Mouse (Mus musculus) gastrocnemius, adult 18-20 months (tissue): ENCODE data around the gene Spo11. TPM values are rescaled to one million over a fixed set of nuclear protein-coding genes. Genes with fewer than 3 reads are reported as not detected.

ENCODE experiments used
- DNase-seq: peaks from one replicate; pipeline ENCODE4 v3.0.0; 2021; ENCODE audit warnings: low spot score
- long read RNA-seq, 2 experiments: library from polyadenylated mRNA; stranded (forward); transcript quantifications; one replicate each; pipeline ENCODE4 v2.0.0; 2021
- total RNA-seq, 2 experiments: library from RNA; stranded (reverse); gene quantifications; 2 replicates each; pipeline ENCODE4 v1.2.3; 2021

The Spo11 gene
- not detected for total RNA-seq
- long read RNA-seq, experiment 1 = 0 reads
- long read RNA-seq, experiment 2 = 0 reads

DNA sequence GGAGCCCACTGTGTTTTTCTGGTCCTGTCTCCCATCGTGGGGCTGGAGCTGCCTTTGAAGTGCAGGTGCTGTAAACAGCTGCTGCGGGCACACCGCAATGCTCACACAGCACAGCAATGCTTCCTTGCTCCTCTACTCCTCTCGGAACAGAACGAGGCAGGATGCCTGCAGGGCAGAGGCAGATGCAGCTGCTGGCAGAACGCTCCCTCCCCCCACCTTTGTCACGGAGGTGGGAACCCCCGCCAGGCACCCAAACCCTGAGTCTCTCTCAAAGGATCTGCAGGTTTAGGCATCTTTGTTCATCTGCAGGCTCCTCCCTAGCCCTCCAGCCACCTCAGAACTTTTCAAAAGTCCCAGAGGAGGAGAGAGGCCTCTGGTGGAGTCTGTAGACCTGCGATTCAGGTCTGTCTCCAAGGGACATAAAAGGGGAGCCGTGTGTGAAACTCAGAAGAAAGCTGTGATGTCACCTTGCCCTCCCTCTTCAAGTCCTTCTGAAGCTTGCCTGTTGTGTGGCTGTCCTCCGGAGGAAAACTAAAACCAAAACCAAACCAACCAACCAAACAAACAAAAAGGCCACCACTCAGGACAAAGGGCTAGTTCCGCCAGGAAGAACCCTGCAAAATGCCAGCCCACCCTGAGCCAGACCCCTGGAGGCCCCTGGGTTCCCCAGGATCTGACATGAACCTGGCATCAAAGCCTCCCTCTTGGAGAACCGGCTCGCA, at the start of gene Spo11:
Gene Spo11 (plus strand): TSS at position 292 of the 722 bp plus-strand sequence.
- DNase-seq = no peak

- no peak for DNase-seq
Observed at GRCm38 (mm10) chr2:172929905-172930436, 47.5 kb upstream of the Spo11 start.

DNA sequence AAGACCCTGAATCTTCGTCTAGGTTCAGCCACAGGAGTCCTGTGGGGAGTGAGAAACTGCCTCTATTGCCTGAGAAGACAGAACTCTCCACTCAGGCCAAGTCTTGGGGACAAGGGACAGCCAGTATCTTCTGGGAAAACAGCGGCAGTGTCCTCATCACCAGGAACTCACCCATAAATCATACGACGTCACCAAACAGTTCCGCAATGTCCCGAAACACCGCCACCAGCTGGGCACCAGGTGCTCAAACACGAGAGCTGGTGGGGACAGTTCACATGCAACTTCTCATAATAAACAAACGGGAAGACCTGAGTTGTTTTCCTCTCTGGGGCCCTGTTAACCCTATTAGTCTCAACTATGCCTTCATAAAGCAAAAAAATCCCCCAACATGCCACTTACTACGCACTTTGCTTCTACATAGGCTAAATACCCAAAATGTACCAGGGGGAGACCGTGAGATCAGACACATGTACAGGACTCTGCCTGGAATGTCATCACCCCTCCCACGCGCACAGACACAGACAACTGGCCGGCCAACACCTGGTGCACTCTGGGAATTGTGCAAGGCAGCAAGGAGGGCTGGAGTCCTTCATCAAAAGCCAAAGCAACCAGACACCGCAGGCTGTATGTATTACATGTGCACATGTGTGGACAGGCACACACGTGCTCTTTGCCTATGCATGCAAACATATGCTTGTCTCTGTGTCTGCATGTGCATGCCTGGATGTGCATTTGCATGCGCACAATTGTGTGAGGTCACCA, 46.2 kb upstream of the Spo11 start:
- no peak for DNase-seq

DNA sequence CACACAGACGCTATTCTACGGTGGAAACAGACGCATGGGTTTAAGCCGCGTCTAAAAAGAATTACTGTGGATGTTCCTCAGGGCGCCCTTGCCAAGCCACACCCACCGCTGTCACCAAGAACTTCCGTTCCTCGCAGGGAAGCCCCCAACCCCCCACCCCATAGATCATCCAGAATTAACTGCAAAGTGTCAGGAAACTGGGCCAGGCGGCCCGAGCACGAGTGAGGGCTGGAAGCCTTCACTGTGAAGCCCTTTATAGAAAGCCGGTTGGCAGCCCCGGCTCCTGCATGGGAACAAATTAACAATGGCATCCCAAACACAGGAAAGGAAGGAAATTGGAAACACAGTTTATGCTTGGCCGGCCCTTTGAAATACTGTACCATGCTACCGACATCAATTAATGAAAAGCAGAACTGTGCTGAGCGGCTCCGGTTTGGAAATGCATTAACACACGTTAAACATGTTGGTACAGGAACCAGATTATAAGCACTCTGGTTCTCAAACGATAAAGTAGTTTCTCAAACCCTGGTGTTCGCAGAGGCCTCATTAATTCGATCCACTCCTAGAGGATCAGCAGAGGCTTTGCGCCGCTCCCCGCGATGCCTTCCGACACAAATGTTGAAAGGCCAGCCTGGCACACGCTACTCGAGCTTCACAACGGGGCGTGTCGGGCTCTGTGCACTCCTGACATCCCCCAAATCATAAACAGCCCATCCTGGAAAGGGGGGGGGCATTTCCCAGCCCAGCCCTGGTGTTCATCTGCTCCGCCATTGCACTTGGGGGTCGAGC, 43.7 kb upstream of the Spo11 start:
- no peak for DNase-seq

DNA sequence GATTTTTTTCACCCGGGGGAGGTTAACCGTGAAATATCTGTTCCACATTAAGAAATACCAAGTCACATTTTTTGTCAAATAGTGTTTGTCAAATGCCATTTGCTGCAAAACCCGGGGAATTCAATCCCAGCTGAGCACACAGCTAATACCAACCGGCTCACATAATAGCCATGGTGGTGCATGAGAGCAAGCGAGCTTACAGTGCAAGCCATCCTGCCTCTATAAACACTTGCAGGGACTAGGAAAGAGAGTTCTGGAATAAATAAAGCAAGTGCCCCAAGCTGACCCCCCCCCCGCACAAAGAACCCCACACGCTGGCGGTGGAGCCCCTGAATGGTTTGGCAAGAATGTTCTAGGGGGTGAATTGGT, 43.1 kb upstream of the Spo11 start:
- no peak for DNase-seq

DNA sequence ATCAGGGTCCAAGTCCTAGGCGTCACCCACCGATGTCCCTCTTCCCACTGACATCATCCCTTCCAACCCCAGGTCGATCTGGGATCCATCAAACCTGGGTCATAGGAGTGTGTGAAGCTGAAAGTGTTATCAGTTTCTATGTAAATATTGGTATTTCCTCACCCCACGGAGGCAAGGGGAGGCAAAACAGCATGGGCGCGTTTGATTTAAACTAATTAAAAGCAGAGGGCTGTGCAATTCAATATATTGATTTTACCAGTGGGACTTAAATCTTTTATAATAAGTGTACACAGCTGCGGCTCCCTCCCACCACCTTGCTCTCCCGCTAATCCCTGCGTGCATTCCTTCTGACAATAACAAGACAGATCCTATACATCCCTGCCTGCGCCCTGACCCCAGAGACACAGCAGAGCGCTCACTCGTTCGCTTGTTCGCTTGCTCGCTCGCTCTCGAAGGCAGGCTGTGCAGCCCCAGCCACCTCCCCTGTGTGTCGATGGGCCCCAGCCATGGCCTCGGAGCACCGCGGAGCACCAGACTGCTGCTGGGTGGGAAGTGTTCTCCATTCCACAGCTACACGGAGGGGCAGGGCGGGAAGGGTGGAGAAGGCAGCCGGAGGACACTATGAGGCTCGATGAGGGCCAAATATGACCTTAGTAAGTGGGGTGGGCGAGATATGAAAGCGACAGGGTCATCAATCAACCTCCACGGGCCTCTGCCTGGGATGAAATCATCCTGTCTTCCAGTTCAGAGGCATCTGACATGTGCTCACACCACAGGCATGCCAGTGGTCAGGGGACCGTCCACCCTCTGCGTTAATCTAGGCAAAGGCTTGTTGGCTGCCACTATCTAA, 42.4 kb upstream of the Spo11 start:
- no peak for DNase-seq

DNA sequence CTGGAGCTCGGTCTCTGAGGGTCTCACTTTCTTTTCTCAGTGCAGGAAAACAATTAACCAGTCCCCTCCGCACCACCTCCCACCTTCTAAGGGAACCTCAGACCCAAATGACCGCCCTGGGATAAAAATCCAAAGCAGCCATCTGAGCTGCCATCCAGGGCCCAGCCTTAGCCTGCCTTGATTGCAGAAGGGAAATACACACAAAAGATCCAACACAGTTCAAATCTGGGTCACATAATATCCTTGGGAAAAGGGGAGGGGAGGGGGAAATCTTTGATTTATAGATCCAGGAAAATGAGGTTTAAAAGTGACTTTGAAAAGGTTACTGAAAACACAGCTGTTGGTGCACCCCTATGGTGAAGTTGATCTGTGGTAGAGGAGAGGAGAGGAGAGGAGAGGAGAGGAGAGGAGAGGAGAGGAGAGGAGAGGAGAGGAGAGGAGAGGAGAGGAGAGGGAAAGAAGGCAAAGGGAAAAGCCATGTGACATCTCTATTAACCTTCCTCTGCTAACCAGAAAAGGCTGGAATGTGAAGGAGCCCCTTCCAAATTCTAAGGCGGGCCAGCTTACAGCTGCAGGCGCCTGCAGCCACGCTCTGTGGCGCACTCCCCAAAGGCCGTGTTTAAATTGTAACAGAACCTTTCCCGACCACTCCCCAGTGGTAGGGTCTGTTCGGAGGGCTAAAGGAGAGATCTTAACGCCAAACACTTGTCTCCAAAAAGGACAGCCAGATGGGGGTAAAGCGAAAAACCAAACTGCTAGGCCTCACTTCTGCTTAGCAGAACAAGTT, 41.5 kb upstream of the Spo11 start:
- no peak for DNase-seq

DNA sequence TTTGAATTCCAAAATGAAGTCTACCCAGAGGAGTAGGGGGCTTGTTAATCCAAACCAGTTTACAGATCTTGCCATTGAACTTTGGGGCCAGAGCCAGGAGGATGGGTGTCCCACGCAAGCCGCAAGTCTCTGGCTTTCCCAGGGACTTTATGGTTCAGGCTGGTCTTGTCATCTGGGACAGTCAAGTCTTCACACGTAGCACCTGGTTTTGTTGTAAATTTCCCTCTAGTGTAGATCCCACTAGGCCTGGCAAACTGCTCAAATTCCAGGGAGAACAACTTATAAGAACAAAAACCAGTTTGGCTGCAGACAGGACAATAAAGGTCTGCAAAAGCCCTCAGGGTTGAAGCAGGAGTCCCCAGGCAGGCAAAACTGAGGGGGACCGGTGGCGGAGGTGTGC, 40.7 kb upstream of the Spo11 start:
- DNase-seq = no peak

DNA sequence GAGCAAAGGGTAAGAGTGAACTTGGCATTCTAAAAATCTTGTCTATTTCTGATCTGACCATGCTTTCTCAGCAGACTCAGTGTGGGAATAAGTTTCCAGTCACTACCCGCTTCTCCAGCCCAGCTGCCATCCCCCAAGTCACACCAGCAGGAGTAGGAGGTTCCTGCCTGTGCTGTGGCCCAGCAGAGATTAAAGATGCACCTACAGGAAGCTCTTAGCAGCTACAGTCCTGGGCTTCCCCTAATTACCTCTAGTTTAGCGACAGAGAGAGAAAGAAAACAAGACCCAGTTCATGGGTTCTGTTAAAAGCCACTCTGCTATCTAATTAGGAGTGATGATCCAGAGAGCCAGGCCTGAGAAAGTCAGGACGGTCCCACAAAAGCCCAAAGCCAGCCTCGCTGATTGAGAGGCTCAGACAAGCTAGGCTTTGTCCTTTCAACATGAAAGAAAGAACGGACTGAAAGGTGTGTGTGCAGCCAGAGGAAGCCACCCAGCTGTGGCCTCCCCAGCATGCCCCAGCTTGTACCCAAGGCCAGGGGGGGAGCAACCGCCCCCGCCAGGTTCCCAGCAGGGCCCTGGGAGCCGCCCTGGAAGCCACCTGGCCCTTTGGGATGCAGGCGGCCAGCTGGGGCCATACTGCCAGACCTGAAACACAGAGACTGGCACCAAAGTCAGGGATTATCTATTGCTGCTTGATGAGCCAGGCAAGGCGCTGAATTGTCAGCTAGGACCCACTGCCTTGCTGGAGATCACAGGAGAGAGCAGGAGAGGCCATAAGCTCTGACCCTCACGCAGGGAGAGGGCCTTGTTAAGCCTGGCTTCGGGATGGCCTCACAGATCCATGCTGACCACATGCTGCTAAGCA, 39.9 kb upstream of the Spo11 start:
- no peak for DNase-seq

- DNase-seq = no peak
Observed at GRCm38 (mm10) chr2:172938761-172939638, 38.5 kb upstream of the Spo11 start.

DNA sequence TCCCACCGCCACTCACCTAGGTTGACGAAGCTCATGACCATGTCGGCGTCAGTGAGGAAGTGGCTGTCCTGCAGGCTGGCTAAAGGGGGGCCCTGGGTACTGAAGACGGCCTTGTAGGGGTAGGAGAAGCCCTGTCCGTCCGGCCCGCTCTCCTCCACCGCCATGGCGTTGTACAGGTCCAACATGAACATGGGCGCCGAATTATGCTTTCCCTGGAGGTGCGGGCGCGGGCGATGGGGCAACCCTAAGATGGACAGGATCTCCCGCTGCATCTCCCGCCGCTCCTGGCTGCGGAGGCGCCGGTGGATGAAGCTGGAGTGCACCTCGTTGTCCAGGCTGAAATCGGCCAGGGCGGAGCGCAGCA, 37.9 kb upstream of the Spo11 start:
- DNase-seq = no peak

- no peak for DNase-seq
Observed at GRCm38 (mm10) chr2:172940003-172940798, 37.3 kb upstream of the Spo11 start, which contains the start of gene Bmp7. Gene Bmp7, minus strand, starts transcription at chr2:172940321.

- no peak for DNase-seq
Observed at GRCm38 (mm10) chr2:172940799-172941163, 36.7 kb upstream of the Spo11 start.

DNA sequence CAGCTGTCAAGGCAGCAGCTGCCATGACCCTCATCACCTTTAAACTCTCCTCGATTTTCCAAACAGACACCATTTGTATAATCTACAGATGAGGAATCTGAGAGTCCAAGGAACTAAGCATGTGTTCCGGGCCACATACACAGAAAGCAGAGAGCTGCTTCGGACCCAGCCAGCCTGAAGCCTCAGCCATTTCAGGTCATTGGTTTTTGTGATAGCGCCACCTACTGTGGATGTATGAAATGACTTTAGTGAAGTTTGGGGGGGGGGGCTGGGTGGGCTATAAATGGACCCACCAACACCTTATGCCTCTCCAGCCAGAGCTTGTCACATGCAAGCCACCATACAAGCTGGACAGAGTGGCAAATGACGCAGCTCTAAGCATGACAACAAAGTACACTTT, 28.4 kb upstream of the Spo11 start:
- no peak for DNase-seq

GRCm38 (mm10) chr2:172950119-172950676, 27.3 kb upstream of the Spo11 start:
- no peak for DNase-seq

DNA sequence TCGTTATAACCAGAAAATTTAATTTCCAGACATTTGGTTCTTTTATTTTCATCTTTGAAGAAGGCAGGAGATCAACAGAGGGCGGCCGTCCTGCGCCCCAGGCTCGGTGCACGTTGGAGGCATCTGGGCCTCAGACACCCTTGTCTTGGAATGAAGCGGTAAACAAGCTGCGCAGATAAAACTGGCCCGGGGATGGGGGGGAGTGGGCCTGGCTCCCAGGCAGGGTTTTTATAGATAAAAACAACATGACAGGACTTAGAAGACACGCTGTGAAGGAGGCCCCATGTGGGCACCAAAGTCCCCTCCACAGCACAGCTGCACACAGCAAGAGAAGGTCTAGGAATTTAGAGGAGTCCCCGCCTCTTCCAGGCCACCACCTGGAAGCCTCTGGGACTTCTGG, 26.8 kb upstream of the Spo11 start:
- no peak for DNase-seq

DNA sequence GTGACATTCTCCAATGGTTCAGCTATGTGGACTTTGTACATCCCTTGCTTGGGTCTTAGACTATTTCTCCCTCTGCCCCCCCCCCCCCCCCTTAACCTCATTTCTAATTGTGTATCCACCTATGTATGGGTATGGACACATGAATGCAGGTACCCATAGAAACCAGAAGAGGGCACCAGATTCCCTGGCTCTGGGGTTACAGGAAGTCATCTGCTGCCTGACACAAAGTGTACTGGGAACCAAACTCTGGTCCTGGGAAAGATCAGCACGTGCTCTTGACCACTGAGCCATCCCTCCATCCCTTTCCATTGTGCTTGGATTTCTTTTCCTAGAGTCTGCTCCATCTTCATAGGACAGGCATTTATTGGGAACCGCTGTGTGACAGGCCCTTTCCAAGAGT, 25.5 kb upstream of the Spo11 start:
- DNase-seq = no peak
